8 mouse cellular contexts compared by ENCODE assay signal in genomic region chr1:134078802-134079476, GRCm38 (mm10). TPM values are rescaled to one million over a fixed set of nuclear protein-coding genes. Genes with fewer than 3 reads are reported as not detected.
DNase-seq lines count a peak whose midpoint lies in the region; ATAC-seq and TF ChIP-seq lines count a peak whose summit lies in the region.

Gene Btg2 (minus strand): TSS chr1:134079120.

- H3K4me2 ChIP-seq in kidney, embryonic 16.5 days (replicated peaks; ENCODE audit: low read depth, low read length), result peak within 1 kb of the TSS; percentile 77
- peak within 1 kb of the TSS; percentile 96 for H3K4me2 ChIP-seq in myocyte (ENCODE audit: low read depth)

- H3K9ac ChIP-seq in kidney, embryonic 16.5 days (replicated peaks; ENCODE audit: low read length), result peak within 1 kb of the TSS; percentile 82
- peak within 1 kb of the TSS; percentile 87 for H3K9ac ChIP-seq in liver, adult 2 months (ENCODE audit: low read depth, low read length)

- DNase-seq in A20 (ENCODE audit: low read depth, low spot score), result peak; percentile 96
- peak; percentile 99 for DNase-seq in heart, embryonic 10.5 days (ENCODE audit: low spot score)
- DNase-seq in liver, adult 2 months (ENCODE audit: extremely low read depth, low read depth, low spot score), result peak; percentile 88
- DNase-seq in splenic B cell, adult 2 months (ENCODE audit: low read depth, low spot score), result peak; percentile 97

- TF ChIP-seq CTCF in bone marrow macrophage, adult 2 months (IDR thresholded peaks at IDR 0.05; ENCODE audit: low read depth, low read length), result no peak
- no peak for TF ChIP-seq CTCF in embryonic fibroblast, embryonic 13.5 days (IDR thresholded peaks at IDR 0.05; ENCODE audit: borderline replicate concordance, insufficient read depth, low read length)
- TF ChIP-seq CTCF in liver, adult 2 months (IDR thresholded peaks at IDR 0.05; ENCODE audit: low read depth, low read length), result 0 out of 2 replicates have a peak, but pooled peaks have one; percentile 3

- H3K27ac ChIP-seq in bone marrow macrophage, adult 2 months (ENCODE audit: insufficient read depth, low read depth, low read length), result peak within 1 kb of the TSS; percentile 58
- H3K27ac ChIP-seq in embryonic fibroblast, embryonic 13.5 days (ENCODE audit: insufficient read depth, low read length), result peak within 1 kb of the TSS; percentile 88
- H3K27ac ChIP-seq in heart, embryonic 10.5 days, result peak within 1 kb of the TSS; percentile 93
- peak within 1 kb of the TSS; percentile 83 for H3K27ac ChIP-seq in kidney, embryonic 16.5 days (ENCODE audit: low read length)
- peak within 1 kb of the TSS; percentile 71 for H3K27ac ChIP-seq in liver, adult 2 months (replicated peaks; ENCODE audit: insufficient read depth, low read depth, low read length)

- no peaks in the 10 kb centered on the region for H3K9me3 ChIP-seq in heart, embryonic 10.5 days
- no peaks in the 10 kb centered on the region for H3K9me3 ChIP-seq in kidney, embryonic 16.5 days (ENCODE audit: low read length)

- H3K79me2 ChIP-seq in liver, adult 2 months (ENCODE audit: control insufficient read depth, insufficient read depth, low read length), result no peaks in the 10 kb centered on the region; the same call in 1 of the 2 replicates
- H3K79me2 ChIP-seq in myocyte (ENCODE audit: control insufficient read depth, insufficient read depth), result peaks cover 28% of the 10 kb centered on the region

- no peaks in the 10 kb centered on the region for H3K27me3 ChIP-seq in heart, embryonic 10.5 days (ENCODE audit: insufficient read depth, poor library complexity, severe bottlenecking)
- H3K27me3 ChIP-seq in kidney, embryonic 16.5 days (ENCODE audit: insufficient read depth, low read length), result no peaks in the 10 kb centered on the region
- no peaks in the 10 kb centered on the region for H3K27me3 ChIP-seq in liver, adult 2 months (ENCODE audit: control insufficient read depth, insufficient read depth, low read length)
- no peaks in the 10 kb centered on the region for H3K27me3 ChIP-seq in myocyte (ENCODE audit: control insufficient read depth, insufficient read depth, insufficient read length)
- no peaks in the 10 kb centered on the region for H3K27me3 ChIP-seq in splenic B cell, adult 2 months (ENCODE audit: control insufficient read depth, insufficient read depth, low read length, poor library complexity, severe bottlenecking)

- peak; percentile 99 for TF ChIP-seq POLR2A in bone marrow macrophage, adult 2 months (IDR thresholded peaks at IDR 0.05; ENCODE audit: borderline replicate concordance, low read depth, low read length)
- peak; percentile 100 for TF ChIP-seq POLR2A in embryonic fibroblast, embryonic 13.5 days (IDR thresholded peaks at IDR 0.05; ENCODE audit: low read depth, low read length)
- TF ChIP-seq POLR2A in liver, adult 2 months (IDR thresholded peaks at IDR 0.05; ENCODE audit: extremely low read depth, insufficient read depth, low read length), result peak; percentile 100
- TF ChIP-seq POLR2A in myocyte (IDR thresholded peaks at IDR 0.05; ENCODE audit: insufficient read length, low read depth), result peak; percentile 92

- WGBS in heart, embryonic 10.5 days, result under 1% methylated on average over 61 of the region's 62 CpGs
- WGBS in kidney, embryonic 16.5 days, result under 1% methylated on average over 62 of the region's 62 CpGs
- WGBS in liver, adult 2 months, result under 1% methylated on average over 62 of the region's 62 CpGs

- peaks cover 37% of the 10 kb centered on the region for H3K4me1 ChIP-seq in bone marrow macrophage, adult 2 months (ENCODE audit: control insufficient read depth, insufficient read depth, low read length)
- H3K4me1 ChIP-seq in embryonic fibroblast, embryonic 13.5 days (ENCODE audit: control insufficient read depth, insufficient read depth, low read length), result peaks cover 8% of the 10 kb centered on the region
- H3K4me1 ChIP-seq in heart, embryonic 10.5 days, result peaks cover 81% of the 10 kb centered on the region
- peaks cover 38% of the 10 kb centered on the region for H3K4me1 ChIP-seq in kidney, embryonic 16.5 days (ENCODE audit: insufficient read depth, low read length)
- 0 out of 2 replicates have a peak, but pooled peaks cover 8% of the 10 kb centered on the region for H3K4me1 ChIP-seq in liver, adult 2 months (ENCODE audit: control insufficient read depth, insufficient read depth, low read length)

- H3K36me3 ChIP-seq in heart, embryonic 10.5 days, result peaks cover 30% of the 10 kb centered on the region
- H3K36me3 ChIP-seq in kidney, embryonic 16.5 days (ENCODE audit: insufficient read depth, low read length), result no peaks in the 10 kb centered on the region; the same call in 1 of the 2 replicates
- H3K36me3 ChIP-seq in liver, adult 2 months (ENCODE audit: control insufficient read depth, insufficient read depth, low read length), result no peaks in the 10 kb centered on the region; the same call in 1 of the 2 replicates
- H3K36me3 ChIP-seq in myocyte (ENCODE audit: control insufficient read depth, insufficient read depth), result peaks cover 13% of the 10 kb centered on the region
- peaks cover 22% of the 10 kb centered on the region for H3K36me3 ChIP-seq in splenic B cell, adult 2 months (ENCODE audit: control insufficient read depth, insufficient read depth, low read length, poor library complexity, severe bottlenecking)

- H3ac ChIP-seq in myocyte (ENCODE audit: control insufficient read depth, insufficient read length), result peak within 1 kb of the TSS; percentile 17

- ATAC-seq in kidney, embryonic 16.5 days (ENCODE audit: low FRiP score, low TSS enrichment), result peak; percentile 95

- peak within 1 kb of the TSS; percentile 79 for H3K4me3 ChIP-seq in bone marrow macrophage, adult 2 months (ENCODE audit: insufficient read depth, low read length)
- peak within 1 kb of the TSS; percentile 98 for H3K4me3 ChIP-seq in embryonic fibroblast, embryonic 13.5 days (ENCODE audit: insufficient read depth, low read length)
- H3K4me3 ChIP-seq in heart, embryonic 10.5 days, result peak within 1 kb of the TSS; percentile 66
- H3K4me3 ChIP-seq in kidney, embryonic 16.5 days (ENCODE audit: low read length), result peak within 1 kb of the TSS; percentile 70
- H3K4me3 ChIP-seq in liver, adult 2 months (ENCODE audit: insufficient read depth, low read depth, low read length), result peak within 1 kb of the TSS; percentile 81
- H3K4me3 ChIP-seq in myocyte, result peak within 1 kb of the TSS; percentile 96

TF ChIP-seq in myocyte, 11 proteins besides CTCF, POLR2A, EP300 and RAD21:
- TF ChIP-seq POLR2AphosphoS2 (IDR thresholded peaks at IDR 0.05; ENCODE audit: insufficient read length, low read depth) (peak; percentile 97), REST (IDR thresholded peaks at IDR 0.05; ENCODE audit: insufficient read depth, insufficient read length) (no peak)

RNA-seq across cellular contexts. Expression of gene Btg2, which starts in this region (rescaled TPM):
- polyA plus RNA-seq in bone marrow macrophage, adult 2 months (2012; ENCODE audit: insufficient read depth, insufficient read length, missing spikeins), result 52.4 and 54.4 TPM in 2 replicates
- polyA plus RNA-seq in embryonic fibroblast, embryonic 13.5 days (2011; ENCODE audit: insufficient read length, low read depth, missing spikeins), result 96.4 and 125 TPM in 2 replicates
- polyA plus RNA-seq in heart, embryonic 10.5 days (2016; fragmentation: Nextera tagmentation; extraction: Ambion mirVana), result 26.1 and 34.2 TPM in 2 replicates
- polyA plus RNA-seq in kidney, embryonic 16.5 days (2015; fragmentation: Nextera tagmentation; extraction: Ambion mirVana), result 36.2 and 38.2 TPM in 2 replicates
- total RNA-seq in liver, adult 2 months (2014; rRNA removed), result 7.0 and 10.1 TPM in 2 replicates
- 5.6 and 6.9 TPM in 2 replicates for polyA plus RNA-seq in liver, adult 2 months (2012; rRNA removed)
- polyA plus RNA-seq in myocyte (2012; fragmentation: generic; extraction: Trizol), result 13.8 TPM

Comparison
In these comparisons a context has a peak if more than half of its experiments do, and no peak if none do; other contexts are left out.
1. Peak in every context shown above with its lines: DNase-seq, ATAC-seq, H3K4me3 ChIP-seq and H3K27ac ChIP-seq.